Mouse (Mus musculus) megakaryocyte, embryonic 14.5 days (primary cell): ENCODE results near the gene Ppp3r2.

Experiments used
- FLI1 ChIP-seq: IDR thresholded peaks from 2 replicates; pipeline ENCODE4 v1.6.1; 2012; ENCODE audit warnings: low read length, inconsistent platforms, mixed read lengths
- GATA1 ChIP-seq: IDR thresholded peaks from 3 replicates; pipeline ENCODE4 v1.6.1; 2012; ENCODE audit warnings: mixed read lengths, low read length, inconsistent platforms, borderline replicate concordance

DNA sequence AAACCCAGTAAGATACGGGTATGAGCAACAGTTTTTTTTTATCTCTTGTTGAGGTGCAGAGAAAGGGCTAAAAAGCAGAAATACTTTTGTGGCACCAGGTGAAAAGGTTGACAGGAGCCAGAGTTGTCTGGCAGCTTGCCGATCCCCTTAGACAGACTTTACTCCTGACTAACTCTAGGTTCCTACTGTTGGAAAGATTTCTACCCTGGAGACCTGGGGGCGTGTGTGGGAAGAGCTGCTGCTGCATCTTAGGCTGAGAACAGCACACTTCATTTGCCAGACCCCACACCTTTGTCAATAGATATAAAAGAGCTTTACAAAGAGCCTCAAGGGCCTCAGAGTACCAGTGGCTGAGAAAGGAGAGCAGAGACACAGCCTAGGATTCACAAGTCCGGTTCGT is 17.0 kb downstream of the Ppp3r2 start:
- no peak for TF ChIP-seq GATA1
- no peak for TF ChIP-seq FLI1
